Mouse (Mus musculus): ENCODE measurements around the gene Tnk1. TPM values are rescaled to one million over a fixed set of nuclear protein-coding genes. Genes with fewer than 3 reads are reported as not detected.
"Not testable (repeated sequence)": the region's sequence is repeated elsewhere in the genome, so short reads cannot be mapped to it uniquely, and the experiment has no call there.

The Tnk1 gene
- polyA plus RNA-seq, 1 experiment from 2014 or later, result 3.2 TPM

DNA sequence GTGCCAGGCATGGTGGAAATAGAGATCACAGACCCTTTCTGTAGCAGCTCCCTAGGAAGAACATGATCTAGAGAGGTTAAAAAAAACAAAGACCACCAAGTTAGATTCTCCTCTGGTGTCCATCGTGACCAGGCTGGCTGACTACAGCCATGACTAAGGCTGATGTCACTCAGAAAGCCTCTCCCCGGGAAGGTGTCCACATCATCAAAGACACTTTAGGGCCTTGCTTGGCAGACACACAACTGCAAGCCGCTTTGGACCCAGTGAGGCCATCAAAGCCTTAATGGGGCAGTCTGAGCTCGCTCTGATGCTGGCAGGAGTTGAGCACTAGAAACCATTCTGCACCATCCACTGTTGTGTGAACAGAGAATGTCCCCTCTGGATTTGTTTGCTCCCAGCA, 13.9 kb upstream of the Tnk1 start:
- Histone ChIP-seq H3K27me3 (replicated peaks; ENCODE audit: control insufficient read depth, insufficient read depth, low read length) (no peaks in the 10 kb centered on the region), H3K9me3 (ENCODE audit: control insufficient read depth, low read length) (no peaks in the 10 kb centered on the region), H3K27ac (replicated peaks; ENCODE audit: low read depth, low read length) (no peak overlapping the region), H3K4me2 (ENCODE audit: low read depth, low read length) (no peak overlapping the region), H3K4me1 (ENCODE audit: control insufficient read depth, insufficient read depth, low read length) (peaks cover 13% of the 10 kb centered on the region), H3K36me3 (ENCODE audit: control insufficient read depth, insufficient read depth, low read length) (no peaks in the 10 kb centered on the region), H3K9ac (ENCODE audit: low read depth, low read length) (no peak overlapping the region), H3K4me3 (ENCODE audit: low read depth, low read length) (no peak overlapping the region)
- ATAC-seq (ENCODE audit: low read depth) (no peak), DNase-seq (ENCODE audit: low spot score) (no peak)
- 79% methylated on average over 4 of the region's 4 CpGs for WGBS

GRCm38 (mm10) chr11:69871822-69872221, 13.3 kb upstream of the Tnk1 start:
- H3K9me3 ChIP-seq (ENCODE audit: control insufficient read depth, low read length), result no peaks in the 10 kb centered on the region
- H3K4me2 ChIP-seq (ENCODE audit: low read depth, low read length), result no peak overlapping the region
- no peak overlapping the region for H3K27ac ChIP-seq (replicated peaks; ENCODE audit: low read depth, low read length)
- H3K36me3 ChIP-seq (ENCODE audit: control insufficient read depth, insufficient read depth, low read length), result no peaks in the 10 kb centered on the region
- ATAC-seq (ENCODE audit: low read depth) (no peak), DNase-seq (ENCODE audit: low spot score) (no peak)
- no peak overlapping the region for H3K9ac ChIP-seq (ENCODE audit: low read depth, low read length)
- peaks cover 8% of the 10 kb centered on the region; the same call in 1 of the 2 replicates for H3K4me1 ChIP-seq (ENCODE audit: control insufficient read depth, insufficient read depth, low read length)
- no peaks in the 10 kb centered on the region for H3K27me3 ChIP-seq (replicated peaks; ENCODE audit: control insufficient read depth, insufficient read depth, low read length)
- H3K4me3 ChIP-seq (ENCODE audit: low read depth, low read length), result no peak overlapping the region
- 87% methylated on average over 7 of the region's 7 CpGs for WGBS

DNA sequence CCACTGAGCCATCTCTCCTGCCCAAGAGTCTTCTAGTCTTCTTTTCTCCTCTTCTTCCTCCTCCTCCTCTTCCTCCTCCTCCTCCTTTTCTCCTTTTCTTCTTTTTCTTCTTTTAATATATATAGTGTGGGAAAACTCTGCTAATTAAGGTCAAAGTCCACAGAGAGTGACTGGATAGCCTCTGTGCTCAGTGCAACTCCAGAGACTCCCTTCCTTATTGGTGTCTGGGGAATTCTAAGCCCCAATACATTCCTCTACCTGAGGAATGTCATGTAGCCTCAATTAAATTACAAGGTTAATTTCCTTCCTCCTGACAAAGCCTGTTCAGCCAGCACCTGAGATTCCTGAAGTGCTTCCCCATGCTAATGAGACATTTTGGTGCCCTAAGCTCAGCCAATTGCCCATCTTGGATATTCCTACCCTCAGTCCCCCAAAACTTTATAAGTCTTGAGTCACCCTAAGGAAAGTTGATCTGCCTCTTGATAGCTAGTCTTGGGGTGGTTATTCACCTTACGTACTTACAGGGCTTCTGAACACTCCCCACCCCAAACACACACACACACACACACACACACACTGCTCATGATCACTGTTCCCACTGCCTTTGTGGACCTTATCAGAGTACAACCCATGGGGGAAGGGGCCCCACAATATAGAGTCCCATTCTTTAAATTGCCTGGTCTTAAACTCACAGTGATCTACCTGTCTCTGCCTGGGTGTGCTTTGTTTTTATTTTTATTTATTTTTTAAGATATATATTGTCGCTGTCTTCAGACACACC, 11.9 kb upstream of the Tnk1 start:
- DNase-seq (ENCODE audit: low spot score) (no peak), ATAC-seq (ENCODE audit: low read depth) (no peak)
- Histone ChIP-seq H3K36me3 (ENCODE audit: control insufficient read depth, insufficient read depth, low read length) (no peaks in the 10 kb centered on the region), H3K27ac (replicated peaks; ENCODE audit: low read depth, low read length) (no peak overlapping the region), H3K4me2 (ENCODE audit: low read depth, low read length) (no peak overlapping the region), H3K4me1 (ENCODE audit: control insufficient read depth, insufficient read depth, low read length) (no peaks in the 10 kb centered on the region), H3K9me3 (ENCODE audit: control insufficient read depth, low read length) (no peaks in the 10 kb centered on the region), H3K27me3 (replicated peaks; ENCODE audit: control insufficient read depth, insufficient read depth, low read length) (no peaks in the 10 kb centered on the region), H3K4me3 (ENCODE audit: low read depth, low read length) (no peak overlapping the region), H3K9ac (ENCODE audit: low read depth, low read length) (no peak overlapping the region)
- 89% methylated on average over 2 of the region's 2 CpGs for WGBS

DNA sequence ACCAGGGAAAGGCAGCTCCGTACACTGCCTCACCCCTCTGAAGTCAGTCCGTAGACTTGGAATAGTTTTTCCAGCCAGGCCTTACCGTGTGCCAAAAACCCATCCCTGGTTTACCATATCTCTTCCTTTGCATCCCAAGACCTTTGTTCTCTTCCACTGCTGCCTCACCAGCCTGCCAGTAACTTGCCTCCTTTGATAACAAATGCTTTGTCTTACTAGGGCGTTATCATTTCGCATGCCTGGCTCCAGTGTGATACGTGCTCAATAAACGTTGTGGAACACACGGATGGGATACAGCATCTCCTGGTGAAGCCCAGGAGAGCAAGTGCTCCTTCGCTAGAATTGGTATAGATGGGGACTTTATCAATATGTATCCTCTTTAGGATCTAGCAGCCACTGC, 8.8 kb upstream of the Tnk1 start:
- ATAC-seq (ENCODE audit: low read depth), result no peak
- Histone ChIP-seq H3K36me3 (ENCODE audit: control insufficient read depth, insufficient read depth, low read length) (no peaks in the 10 kb centered on the region), H3K4me3 (ENCODE audit: low read depth, low read length) (no peak overlapping the region), H3K4me2 (ENCODE audit: low read depth, low read length) (no peak overlapping the region), H3K9me3 (ENCODE audit: control insufficient read depth, low read length) (no peaks in the 10 kb centered on the region), H3K27ac (replicated peaks; ENCODE audit: low read depth, low read length) (no peak overlapping the region), H3K27me3 (replicated peaks; ENCODE audit: control insufficient read depth, insufficient read depth, low read length) (no peaks in the 10 kb centered on the region), H3K4me1 (ENCODE audit: control insufficient read depth, insufficient read depth, low read length) (no peaks in the 10 kb centered on the region), H3K9ac (ENCODE audit: low read depth, low read length) (no peak overlapping the region)
- no peak for DNase-seq (ENCODE audit: low spot score)
- 72% methylated on average over 9 of the region's 9 CpGs for WGBS

DNA sequence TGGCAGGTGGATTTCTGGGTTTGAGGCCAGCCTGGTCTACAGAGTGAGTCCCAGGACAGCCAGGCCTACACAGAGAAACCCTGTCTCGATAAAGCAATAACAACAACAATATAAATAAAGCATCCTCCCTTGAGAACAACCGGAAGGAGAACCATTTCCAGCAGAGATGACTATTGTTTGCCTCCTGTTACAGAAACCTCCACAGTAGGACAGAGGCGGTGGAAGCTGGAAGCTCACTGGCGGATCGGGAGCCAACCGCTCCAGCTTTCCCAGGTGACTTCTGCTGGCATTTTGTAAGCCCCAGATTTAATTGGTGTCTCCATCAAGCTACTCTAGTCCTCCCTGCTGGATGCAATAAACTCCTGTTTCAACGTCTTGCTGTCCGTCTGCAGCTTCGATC, 7.0 kb upstream of the Tnk1 start:
- no peaks in the 10 kb centered on the region for H3K9me3 ChIP-seq (ENCODE audit: control insufficient read depth, low read length)
- H3K9ac ChIP-seq (ENCODE audit: low read depth, low read length), result no peak overlapping the region
- H3K4me3 ChIP-seq (ENCODE audit: low read depth, low read length), result no peak overlapping the region
- no peak for ATAC-seq (ENCODE audit: low read depth)
- DNase-seq (ENCODE audit: low spot score), result no peak
- no peak overlapping the region for H3K4me2 ChIP-seq (ENCODE audit: low read depth, low read length)
- H3K4me1 ChIP-seq (ENCODE audit: control insufficient read depth, insufficient read depth, low read length), result no peaks in the 10 kb centered on the region
- H3K27me3 ChIP-seq (replicated peaks; ENCODE audit: control insufficient read depth, insufficient read depth, low read length), result no peaks in the 10 kb centered on the region
- no peak overlapping the region for H3K27ac ChIP-seq (replicated peaks; ENCODE audit: low read depth, low read length)
- 81% methylated on average over 9 of the region's 9 CpGs for WGBS
- H3K36me3 ChIP-seq (ENCODE audit: control insufficient read depth, insufficient read depth, low read length), result no peaks in the 10 kb centered on the region

- H3K9me3 ChIP-seq (ENCODE audit: control insufficient read depth, low read length), result no peaks in the 10 kb centered on the region
- peaks cover under 1% of the 10 kb centered on the region; the same call in 1 of the 2 replicates for H3K27me3 ChIP-seq (replicated peaks; ENCODE audit: control insufficient read depth, insufficient read depth, low read length)
- 48% methylated on average over 8 of the region's 8 CpGs for WGBS
- H3K36me3 ChIP-seq (ENCODE audit: control insufficient read depth, insufficient read depth, low read length), result no peaks in the 10 kb centered on the region
- H3K4me3 ChIP-seq (ENCODE audit: low read depth, low read length), result no peak overlapping the region
- H3K4me2 ChIP-seq (ENCODE audit: low read depth, low read length), result no peak overlapping the region
- no peaks in the 10 kb centered on the region for H3K4me1 ChIP-seq (ENCODE audit: control insufficient read depth, insufficient read depth, low read length)
- DNase-seq (ENCODE audit: low spot score), result no peak
- no peak overlapping the region for H3K27ac ChIP-seq (replicated peaks; ENCODE audit: low read depth, low read length)
- no peak overlapping the region for H3K9ac ChIP-seq (ENCODE audit: low read depth, low read length)
- ATAC-seq (ENCODE audit: low read depth), result no peak
These were observed 5.8 kb upstream of the Tnk1 start for GRCm38 (mm10) chr11:69864138-69864860.

DNA sequence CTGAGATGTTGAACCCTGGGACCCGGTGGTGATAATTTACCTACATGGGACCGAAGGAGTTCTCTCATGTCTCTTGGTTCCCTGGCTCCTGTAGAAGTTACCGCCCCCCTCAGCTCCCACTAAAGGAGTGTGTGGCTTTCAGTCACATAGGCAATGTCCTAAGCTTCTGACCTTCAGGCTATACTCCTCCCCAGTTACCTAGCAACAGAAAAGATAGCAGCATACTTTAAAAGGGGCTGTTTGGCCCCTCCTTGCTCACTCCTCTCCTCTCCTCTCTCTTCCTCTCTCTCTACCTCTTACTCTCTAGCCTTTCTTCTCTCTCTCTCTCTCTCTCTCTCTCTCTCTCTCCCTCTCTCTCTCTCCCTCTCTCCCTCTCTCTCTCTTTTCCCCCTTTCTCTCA, 5.2 kb upstream of the Tnk1 start:
- not testable (repeated sequence) for H3K4me3 ChIP-seq (ENCODE audit: low read depth, low read length); H3K27ac ChIP-seq (replicated peaks; ENCODE audit: low read depth, low read length); ATAC-seq (ENCODE audit: low read depth); H3K9ac ChIP-seq (ENCODE audit: low read depth, low read length); H3K9me3 ChIP-seq (ENCODE audit: control insufficient read depth, low read length); H3K36me3 ChIP-seq (ENCODE audit: control insufficient read depth, insufficient read depth, low read length); DNase-seq (ENCODE audit: low spot score); H3K4me2 ChIP-seq (ENCODE audit: low read depth, low read length); H3K4me1 ChIP-seq (ENCODE audit: control insufficient read depth, insufficient read depth, low read length); H3K27me3 ChIP-seq (replicated peaks; ENCODE audit: control insufficient read depth, insufficient read depth, low read length)
- WGBS, result 70% methylated on average over 3 of the region's 3 CpGs

DNA sequence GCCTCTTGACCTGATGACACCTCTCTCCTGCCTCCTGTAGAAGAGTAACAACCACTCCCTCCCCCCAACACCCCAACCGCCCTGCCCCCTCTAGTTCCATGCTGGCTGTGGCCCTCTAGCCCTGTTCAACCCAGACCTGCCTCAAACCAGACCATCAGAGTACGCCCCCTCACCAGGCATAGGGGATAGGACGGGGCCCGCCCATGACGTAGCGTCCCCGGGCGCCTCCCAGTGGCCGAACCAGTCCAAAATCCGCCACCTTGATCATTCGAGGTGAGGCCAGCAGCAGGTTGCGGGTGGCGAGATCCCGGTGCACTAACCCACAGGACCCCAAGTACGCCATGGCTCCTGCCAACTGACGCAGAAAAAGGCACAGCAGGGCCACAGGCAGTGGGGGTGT, 3.2 kb downstream of the Tnk1 start:
- Histone ChIP-seq H3K4me1 (ENCODE audit: control insufficient read depth, insufficient read depth, low read length) (0 out of 2 replicates have a peak, but pooled peaks cover 5% of the 10 kb centered on the region), H3K27ac (replicated peaks; ENCODE audit: low read depth, low read length) (no peak overlapping the region), H3K36me3 (ENCODE audit: control insufficient read depth, insufficient read depth, low read length) (peaks cover 24% of the 10 kb centered on the region), H3K27me3 (replicated peaks; ENCODE audit: control insufficient read depth, insufficient read depth, low read length) (peaks cover 12% of the 10 kb centered on the region), H3K9ac (ENCODE audit: low read depth, low read length) (no peak overlapping the region), H3K9me3 (ENCODE audit: control insufficient read depth, low read length) (no peaks in the 10 kb centered on the region), H3K4me2 (ENCODE audit: low read depth, low read length) (no peak overlapping the region), H3K4me3 (ENCODE audit: low read depth, low read length) (no peak overlapping the region)
- DNase-seq (ENCODE audit: low spot score) (no peak), ATAC-seq (ENCODE audit: low read depth) (no peak)
- WGBS, result 21% methylated on average over 16 of the region's 16 CpGs

Data from embryonic facial prominence, embryonic 14.5 days (tissue).